Mouse (Mus musculus) testis, postnatal 14 days (tissue): Measurements from ENCODE around the gene Nt5e.

Experiments used
- DNase-seq: peaks from one replicate; pipeline ENCODE4 v3.0.0; 2021; ENCODE audit warnings: low spot score

The Nt5e gene

GRCm38 (mm10) chr9:88344424-88344823 is 17.4 kb downstream of the Nt5e start:
- DNase-seq: no peak

GRCm38 (mm10) chr9:88346857-88347256 is 19.9 kb downstream of the Nt5e start:
- peak; percentile 46 for DNase-seq

- no peak for DNase-seq
Observed at GRCm38 (mm10) chr9:88348623-88349022, 21.6 kb downstream of the Nt5e start.

GRCm38 (mm10) chr9:88350317-88350716 is 23.3 kb downstream of the Nt5e start:
- DNase-seq: no peak

GRCm38 (mm10) chr9:88351163-88351562 is 24.2 kb downstream of the Nt5e start:
- no peak for DNase-seq

GRCm38 (mm10) chr9:88352741-88353140 is 25.7 kb downstream of the Nt5e start:
- DNase-seq: no peak

- DNase-seq: no peak
Observed at GRCm38 (mm10) chr9:88353459-88353858, 26.5 kb downstream of the Nt5e start.

GRCm38 (mm10) chr9:88357173-88357572 is 30.2 kb downstream of the Nt5e start:
- no peak for DNase-seq

GRCm38 (mm10) chr9:88359140-88359539 is 32.1 kb downstream of the Nt5e start:
- DNase-seq: no peak

- DNase-seq: peak; percentile 66
Observed at GRCm38 (mm10) chr9:88361211-88361909, 34.4 kb downstream of the Nt5e start.

GRCm38 (mm10) chr9:88362055-88362850 is 35.3 kb downstream of the Nt5e start:
- DNase-seq: peak; percentile 34

- DNase-seq: no peak
Observed at GRCm38 (mm10) chr9:88363102-88363501, 36.1 kb downstream of the Nt5e start.

GRCm38 (mm10) chr9:88366308-88366707 is 39.3 kb downstream of the Nt5e start:
- no peak for DNase-seq

GRCm38 (mm10) chr9:88366819-88367218 is 39.8 kb downstream of the Nt5e start:
- no peak for DNase-seq

- DNase-seq: no peak
Observed at GRCm38 (mm10) chr9:88367322-88367721, 40.3 kb downstream of the Nt5e start.

GRCm38 (mm10) chr9:88367751-88368150 is 40.8 kb downstream of the Nt5e start:
- DNase-seq: no peak

- DNase-seq: no peak
Observed at GRCm38 (mm10) chr9:88368476-88368875, 41.5 kb downstream of the Nt5e start.

GRCm38 (mm10) chr9:88369666-88370065 is 42.7 kb downstream of the Nt5e start:
- peak; percentile 22 for DNase-seq

GRCm38 (mm10) chr9:88371201-88371600 is 44.2 kb downstream of the Nt5e start:
- no peak for DNase-seq

- no peak for DNase-seq
Observed at GRCm38 (mm10) chr9:88373001-88373400, 46.0 kb downstream of the Nt5e start.

GRCm38 (mm10) chr9:88377483-88377882 is 50.5 kb downstream of the Nt5e start:
- DNase-seq: no peak

- no peak for DNase-seq
Observed at GRCm38 (mm10) chr9:88379057-88379456, 52.1 kb downstream of the Nt5e start.

GRCm38 (mm10) chr9:88380076-88380475 is 53.1 kb downstream of the Nt5e start:
- no peak for DNase-seq
